Mouse (Mus musculus) forebrain, embryonic 11.5 days (tissue): Measurements from ENCODE around the gene Dact3. TPM values are rescaled to one million over a fixed set of nuclear protein-coding genes. Genes with fewer than 3 reads are reported as not detected.

Experiments
- ATAC-seq: fragments of 200-750 bp; cut with Nextera tagmentation; replicated peaks from 2 replicates; pipeline ENCODE4 v1.8.0; 2017; ENCODE audit warnings: moderate TSS enrichment; ENCODE audit not compliant: low FRiP score
- DNase-seq: peaks from one replicate; pipeline ENCODE4 v3.0.0-alpha.2; 2017; ENCODE audit warnings: low spot score
- H3K27ac ChIP-seq: fragments of 300-500 bp; sonication (generic); 2 replicates; pipeline ENCODE4 v1.5.1; 2014; ENCODE audit warnings: low read depth, low read length
- H3K27me3 ChIP-seq: fragments of 300-500 bp; sonication (generic); 2 replicates; pipeline ENCODE4 v1.6.1; 2014; ENCODE audit warnings: mild to moderate bottlenecking, low read length, mixed read lengths; ENCODE audit not compliant: control insufficient read depth, insufficient read depth
- H3K36me3 ChIP-seq: fragments of 300-500 bp; sonication (generic); 2 replicates; pipeline ENCODE4 v1.6.1; 2014; ENCODE audit warnings: mild to moderate bottlenecking, low read length, moderate library complexity, mixed read lengths; ENCODE audit not compliant: control insufficient read depth, insufficient read depth
- H3K4me1 ChIP-seq: fragments of 300-500 bp; sonication (generic); replicated peaks from 2 replicates; pipeline ENCODE4 v1.6.1; 2014; ENCODE audit warnings: low read length, mixed read lengths; ENCODE audit not compliant: control insufficient read depth, insufficient read depth
- H3K4me2 ChIP-seq: fragments of 300-500 bp; sonication (generic); 2 replicates; pipeline ENCODE4 v1.6.1; 2014; ENCODE audit warnings: low read depth, mild to moderate bottlenecking, low read length, moderate library complexity, mixed read lengths; ENCODE audit not compliant: severe bottlenecking
- H3K4me3 ChIP-seq: fragments of 300-500 bp; sonication (generic); 2 replicates; pipeline ENCODE4 v1.5.1; 2014; ENCODE audit warnings: low read depth, low read length
- H3K9ac ChIP-seq: fragments of 300-500 bp; sonication (generic); 2 replicates; pipeline ENCODE4 v1.6.1; 2014; ENCODE audit warnings: low read length
- H3K9me3 ChIP-seq: fragments of 300-500 bp; sonication (generic); 2 replicates; pipeline ENCODE4 v1.6.1; 2016; ENCODE audit warnings: low read length, mixed read lengths; ENCODE audit not compliant: control insufficient read depth
- WGBS: fragments of 180-500 bp; shearing (Covaris S2); extraction: QIAGEN DNeasy Blood & Tissue Kit; methylation state at CpG from one replicate; pipeline ENCODE4 v1.1.7; 2014; 5-methylcytosine and 5-hydroxymethylcytosine counted together
- polyA plus RNA-seq: library from polyadenylated mRNA; unstranded; fragments of >200 nt; fragmentation: Nextera tagmentation; extraction: Ambion mirVana; gene quantifications from 2 replicates; pipeline ENCODE4 v1.2.1, GENCODE M21; 2014

Dact3 gene
- polyA plus RNA-seq, 1 experiment from 2014 or later = 4.8 TPM

DNA sequence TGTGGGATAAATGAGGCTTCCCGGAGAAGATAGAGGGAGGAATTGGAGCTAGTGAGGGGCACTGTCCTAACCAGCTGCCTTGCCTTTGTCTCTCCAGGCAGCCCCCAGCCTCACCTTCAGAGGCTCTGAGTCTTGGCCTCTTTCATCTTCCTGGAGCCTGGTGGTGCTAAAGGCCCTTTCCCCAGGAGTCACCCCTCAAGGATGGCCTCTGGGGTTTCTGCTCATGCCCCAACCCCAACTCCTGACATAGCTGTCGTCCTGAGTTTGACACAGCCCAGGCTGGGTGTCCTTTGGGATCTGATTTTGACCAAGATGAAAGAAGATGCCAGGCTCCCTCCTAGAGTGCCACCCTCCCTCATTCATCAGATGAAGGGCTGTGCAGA, 35.0 kb upstream of the Dact3 start:
- DNase-seq (no peak), ATAC-seq (no peak)
- Histone ChIP-seq H3K4me3 (no peak overlapping the region), H3K4me1 (peaks cover 8% of the 10 kb centered on the region), H3K27ac (no peak overlapping the region), H3K9ac (no peak overlapping the region), H3K4me2 (no peak overlapping the region), H3K9me3 (no peaks in the 10 kb centered on the region), H3K27me3 (no peaks in the 10 kb centered on the region), H3K36me3 (peaks cover 3% of the 10 kb centered on the region; the same call in 1 of the 2 replicates)
- WGBS = 100% methylated on average over 2 of the region's 2 CpGs

DNA sequence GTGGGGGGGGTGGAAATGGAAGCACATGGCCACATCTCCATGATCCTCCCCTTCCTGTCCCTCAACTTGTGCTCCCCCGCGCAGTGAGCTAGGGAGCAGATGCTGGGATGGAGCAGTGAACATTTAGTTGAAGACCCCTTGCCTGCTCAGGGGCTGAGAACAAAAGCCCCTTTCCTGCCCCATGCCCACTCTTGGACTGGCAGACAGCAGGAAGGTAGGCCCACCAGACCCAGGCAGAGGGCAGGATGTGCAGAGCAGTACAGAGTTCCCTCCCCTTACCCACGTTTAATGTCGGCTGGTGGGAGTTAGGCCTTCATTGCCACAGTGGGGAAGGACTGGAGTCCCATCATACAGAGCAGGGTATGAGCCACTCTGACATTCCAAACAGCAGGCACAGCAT, 34.0 kb upstream of the Dact3 start:
- Histone ChIP-seq H3K4me3 (no peak overlapping the region), H3K27ac (no peak overlapping the region), H3K27me3 (no peaks in the 10 kb centered on the region), H3K4me1 (peaks cover 8% of the 10 kb centered on the region), H3K36me3 (peaks cover 3% of the 10 kb centered on the region; the same call in 1 of the 2 replicates), H3K9ac (no peak overlapping the region; the same call in 1 of the 2 replicates), H3K4me2 (no peak overlapping the region), H3K9me3 (no peaks in the 10 kb centered on the region)
- WGBS = 76% methylated on average over 4 of the region's 4 CpGs
- DNase-seq (no peak), ATAC-seq (no peak)

DNA sequence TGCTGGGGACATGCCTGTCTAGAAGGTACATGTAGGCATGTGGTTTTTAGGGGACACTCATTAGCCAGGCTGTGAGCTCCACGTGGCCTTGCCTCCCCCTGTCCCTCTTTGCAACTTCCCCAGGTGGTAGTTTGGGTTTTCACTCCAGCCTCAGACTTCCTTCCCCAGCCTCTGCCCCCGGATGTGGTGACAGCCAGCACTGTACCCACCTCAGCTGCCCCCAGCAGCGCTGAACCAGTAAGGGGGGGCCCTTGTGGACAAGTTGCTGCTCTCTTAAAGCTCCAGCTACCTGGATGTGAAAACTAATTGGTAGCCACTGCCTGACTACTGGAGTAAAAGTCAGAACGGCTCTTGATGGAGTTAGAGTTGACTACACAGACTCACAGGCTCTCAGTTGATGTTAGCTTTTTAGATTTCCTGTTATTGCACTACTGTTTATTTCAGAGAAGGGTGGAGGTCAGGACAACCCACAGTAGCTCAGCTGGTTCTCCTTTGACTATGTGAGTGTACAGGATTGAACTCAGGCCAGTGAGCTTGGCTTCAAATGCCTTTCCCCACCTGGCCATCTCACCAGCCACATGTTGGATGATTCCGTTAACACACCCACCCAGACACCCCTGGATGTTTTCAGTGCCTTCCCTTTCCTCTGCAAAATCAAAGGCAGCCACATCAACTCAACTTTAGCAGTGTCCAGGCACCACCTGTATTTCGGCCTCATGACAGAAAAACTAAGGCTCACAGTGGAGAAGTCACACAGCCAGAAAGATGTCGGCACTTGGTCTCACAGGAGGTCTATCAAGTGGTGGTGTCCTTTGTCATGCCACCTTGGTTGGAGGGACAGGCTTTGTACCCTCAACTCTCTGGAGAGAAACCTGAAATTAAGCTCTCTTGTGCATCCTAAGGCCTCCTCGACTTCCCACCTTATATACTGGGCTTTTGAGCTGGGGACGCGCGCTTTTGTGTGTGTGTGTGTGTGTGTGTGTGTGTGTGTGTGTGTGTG, 33.3 kb upstream of the Dact3 start:
- 0 out of 2 replicates have a peak overlapping the region, but pooled peaks have one; percentile 25 for H3K27ac ChIP-seq
- peaks cover 8% of the 10 kb centered on the region for H3K4me1 ChIP-seq
- peaks cover 3% of the 10 kb centered on the region; the same call in 1 of the 2 replicates for H3K36me3 ChIP-seq
- H3K9ac ChIP-seq = peak overlapping the region; percentile 76
- H3K4me2 ChIP-seq = peak overlapping the region; percentile 97
- WGBS = 48% methylated on average over 11 of the region's 11 CpGs
- ATAC-seq (peak; percentile 3; the same call in 1 of the 2 replicates), DNase-seq (no peak)
- H3K27me3 ChIP-seq = no peaks in the 10 kb centered on the region
- peak overlapping the region; percentile 59; the same call in 1 of the 2 replicates for H3K4me3 ChIP-seq
- H3K9me3 ChIP-seq = no peaks in the 10 kb centered on the region

DNA sequence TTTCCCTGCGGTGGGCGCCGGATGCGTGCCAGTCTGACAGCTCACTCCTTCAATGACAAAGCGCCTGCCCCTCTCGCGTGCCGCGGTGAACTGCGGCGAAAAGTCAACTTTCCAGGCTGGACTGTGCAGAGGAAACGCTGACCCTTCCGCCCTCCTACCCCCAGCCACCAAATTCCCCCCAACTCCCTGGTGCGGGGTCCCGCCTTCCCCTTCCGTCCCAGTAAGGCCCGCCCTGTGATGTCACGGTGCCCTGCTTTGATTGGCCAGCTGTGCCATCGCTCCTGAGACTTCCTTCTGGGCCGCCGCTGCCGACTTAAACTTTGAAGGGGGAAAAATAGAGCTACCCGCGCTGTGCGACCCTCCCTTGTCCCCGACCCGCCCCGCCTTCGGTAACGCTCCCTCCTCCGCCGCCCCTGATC, 32.5 kb upstream of the Dact3 start, which contains the start of gene Prkd2:
Gene Prkd2 (plus strand): TSS at position 258 of the 419 bp plus-strand sequence.
- Histone ChIP-seq H3K4me1 (peaks cover 8% of the 10 kb centered on the region), H3K4me2 (peak within 1 kb of the TSS; percentile 97), H3K36me3 (peaks cover 2% of the 10 kb centered on the region; the same call in 1 of the 2 replicates), H3K27ac (peak within 1 kb of the TSS; percentile 34; the same call in 1 of the 2 replicates), H3K9ac (peak within 1 kb of the TSS; percentile 76), H3K4me3 (peak within 1 kb of the TSS; percentile 59), H3K9me3 (no peaks in the 10 kb centered on the region), H3K27me3 (no peaks in the 10 kb centered on the region)
- peak; percentile 90 for ATAC-seq
- WGBS = under 1% methylated on average over 32 of the region's 32 CpGs
- peak; percentile 94 for DNase-seq

DNA sequence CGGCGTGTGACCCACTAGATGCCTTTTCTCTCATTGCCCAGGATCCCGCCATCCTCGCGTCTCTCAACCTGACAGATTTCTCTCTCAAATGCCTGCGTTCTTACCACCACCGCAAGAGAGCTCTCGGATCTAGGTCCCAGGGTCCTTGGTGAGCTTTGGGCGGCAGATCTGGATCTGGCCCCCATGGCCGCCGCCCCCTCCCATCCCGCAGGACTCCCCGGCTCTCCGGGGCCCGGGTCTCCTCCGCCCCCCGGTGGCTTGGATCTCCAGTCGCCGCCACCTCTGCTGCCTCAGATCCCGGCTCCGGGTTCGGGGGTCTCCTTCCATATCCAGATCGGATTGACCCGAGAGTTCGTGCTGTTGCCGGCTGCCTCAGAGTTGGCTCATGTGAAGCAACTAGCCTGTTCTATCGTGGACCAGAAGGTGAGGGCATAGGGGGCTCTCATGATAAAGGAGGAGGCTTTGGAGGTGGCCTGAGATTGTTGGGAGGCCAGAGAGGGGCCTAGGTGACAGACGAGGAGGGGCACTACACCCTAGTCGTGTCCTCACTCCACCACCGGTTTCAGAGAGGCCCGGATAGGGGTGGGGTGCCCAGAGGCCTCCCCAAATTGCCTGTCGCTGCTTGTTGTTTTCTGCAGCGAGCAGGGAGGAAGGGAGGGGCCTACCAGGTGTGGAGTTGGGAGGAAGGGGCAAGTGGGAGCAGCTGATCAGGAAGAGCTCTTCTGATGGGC, 31.5 kb upstream of the Dact3 start:
- Histone ChIP-seq H3K4me1 (peaks cover 8% of the 10 kb centered on the region), H3K9ac (peak overlapping the region; percentile 76), H3K9me3 (no peaks in the 10 kb centered on the region), H3K4me2 (peak overlapping the region; percentile 97), H3K36me3 (no peaks in the 10 kb centered on the region; the same call in 1 of the 2 replicates), H3K4me3 (peak overlapping the region; percentile 59), H3K27me3 (no peaks in the 10 kb centered on the region), H3K27ac (0 out of 2 replicates have a peak overlapping the region, but pooled peaks have one; percentile 34)
- ATAC-seq (no peak), DNase-seq (peak; percentile 67)
- WGBS = 4% methylated on average over 33 of the region's 33 CpGs

DNA sequence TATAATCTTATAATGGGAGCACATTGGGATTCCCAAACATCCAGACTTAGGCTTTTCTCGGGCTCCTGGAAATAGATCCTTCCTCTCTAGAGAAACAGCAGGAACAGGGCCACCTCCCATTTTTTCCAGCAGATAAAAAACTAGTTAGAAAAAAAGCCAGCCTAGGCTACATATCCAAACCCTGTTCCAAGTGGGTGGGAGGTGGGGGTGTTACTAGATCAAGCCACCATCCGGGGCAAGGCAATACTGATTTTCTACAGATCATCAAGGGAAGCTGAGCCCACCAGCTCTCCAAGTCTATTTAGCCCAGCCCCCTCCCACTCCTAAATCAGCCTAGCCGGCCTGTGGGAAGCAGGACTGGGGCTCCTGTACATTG, 30.4 kb upstream of the Dact3 start:
- Histone ChIP-seq H3K4me1 (peaks cover 8% of the 10 kb centered on the region), H3K4me3 (no peak overlapping the region), H3K36me3 (no peaks in the 10 kb centered on the region; the same call in 1 of the 2 replicates)

DNA sequence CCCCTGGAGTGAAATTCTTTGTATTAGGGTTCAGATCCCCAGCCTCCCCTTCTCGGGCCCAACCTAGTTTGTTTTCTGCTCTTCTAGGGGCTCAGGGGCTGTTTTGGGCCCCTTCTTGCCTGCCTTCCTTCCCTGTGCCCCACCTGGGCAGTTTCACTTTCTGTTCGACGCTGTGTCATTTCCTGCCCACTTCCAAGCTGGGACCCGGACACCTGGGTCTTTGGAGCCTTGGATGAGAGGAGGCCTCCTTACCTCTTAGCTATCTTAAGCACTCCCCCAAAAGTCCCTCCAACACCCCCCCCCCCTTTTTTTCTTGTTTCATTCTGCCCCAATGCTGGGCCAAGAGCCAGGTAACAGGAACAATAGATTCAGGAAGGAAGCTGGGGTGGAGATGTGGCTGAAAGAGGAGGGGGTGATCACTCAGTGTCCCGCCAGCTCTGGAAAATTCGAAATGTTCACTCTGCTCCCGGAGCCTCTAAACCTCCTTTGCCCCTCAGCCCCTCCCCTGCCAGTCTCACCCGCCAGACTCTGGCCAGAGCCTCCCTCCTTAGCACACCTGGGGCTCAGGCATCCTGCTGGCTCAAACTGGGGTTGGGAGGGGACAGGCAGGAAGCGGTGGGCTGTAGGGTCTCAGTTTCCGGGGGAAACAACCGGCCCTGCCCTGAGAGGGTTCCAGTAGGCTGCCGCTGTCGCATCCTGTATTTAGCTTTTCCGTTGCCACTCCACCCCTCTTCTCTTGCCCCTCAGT, 29.9 kb upstream of the Dact3 start:
- Histone ChIP-seq H3K27me3 (no peaks in the 10 kb centered on the region), H3K4me1 (peaks cover 8% of the 10 kb centered on the region), H3K9ac (peak overlapping the region; percentile 8; the same call in 1 of the 2 replicates), H3K4me2 (peak overlapping the region; percentile 24; the same call in 1 of the 2 replicates), H3K36me3 (no peaks in the 10 kb centered on the region; the same call in 1 of the 2 replicates), H3K27ac (no peak overlapping the region), H3K4me3 (no peak overlapping the region), H3K9me3 (no peaks in the 10 kb centered on the region)
- no peak for DNase-seq
- WGBS = 43% methylated on average over 14 of the region's 14 CpGs
- no peak for ATAC-seq

More for the DNA sequence above, 30.4 kb upstream of the Dact3 start:
- H3K4me2 ChIP-seq = peak overlapping the region; percentile 24; the same call in 1 of the 2 replicates
- no peak for ATAC-seq
- peak overlapping the region; percentile 8; the same call in 1 of the 2 replicates for H3K9ac ChIP-seq
- no peaks in the 10 kb centered on the region for H3K9me3 ChIP-seq
- no peaks in the 10 kb centered on the region for H3K27me3 ChIP-seq
- DNase-seq = no peak
- WGBS = 71% methylated on average over 3 of the region's 3 CpGs
- H3K27ac ChIP-seq = no peak overlapping the region
